Mouse (Mus musculus): ENCODE measurements around the gene Gpcpd1. TPM values are rescaled to one million over a fixed set of nuclear protein-coding genes. Genes with fewer than 3 reads are reported as not detected.

The Gpcpd1 gene
- polyA plus RNA-seq (2012; rRNA removed; ENCODE audit: low replicate concordance), result 15.0 and 15.7 TPM in 2 replicates

GRCm38 (mm10) chr2:132587240-132587779, at the start of gene Gpcpd1:
Gpcpd1 (minus strand) TSS chr2:132587729.

Other genes with a start within 250 kb of the Gpcpd1 start
- gene Prokr2, start 202.3 kb downstream of the Gpcpd1 start, polyA plus RNA-seq (2012; rRNA removed; ENCODE audit: low replicate concordance), result 0.06 TPM in 1 of 2 replicates, not detected in the other
- gene Shld1, start 99.2 kb upstream of the Gpcpd1 start, polyA plus RNA-seq (2012; rRNA removed; ENCODE audit: low replicate concordance), result 14.6 and 21.3 TPM in 2 replicates
- 0.04 TPM in 1 of 2 replicates, not detected in the other for gene Chgb, start 193.5 kb upstream of the Gpcpd1 start, polyA plus RNA-seq (2012; rRNA removed; ENCODE audit: low replicate concordance)
- 4.3 and 6.8 TPM in 2 replicates for gene Trmt6, start 228.3 kb upstream of the Gpcpd1 start, polyA plus RNA-seq (2012; rRNA removed; ENCODE audit: low replicate concordance)
- gene Mcm8, start 228.4 kb upstream of the Gpcpd1 start, polyA plus RNA-seq (2012; rRNA removed; ENCODE audit: low replicate concordance), result 1.9 and 2.7 TPM in 2 replicates

Data from subcutaneous adipose tissue, adult 2 months (tissue).